Mouse (Mus musculus): ENCODE data around the gene Disp1. TPM values are rescaled to one million over a fixed set of nuclear protein-coding genes. Genes with fewer than 3 reads are reported as not detected.

The Disp1 gene
- total and polyA plus RNA-seq, 2 experiments: 0.83 to 3.4 TPM

DNA sequence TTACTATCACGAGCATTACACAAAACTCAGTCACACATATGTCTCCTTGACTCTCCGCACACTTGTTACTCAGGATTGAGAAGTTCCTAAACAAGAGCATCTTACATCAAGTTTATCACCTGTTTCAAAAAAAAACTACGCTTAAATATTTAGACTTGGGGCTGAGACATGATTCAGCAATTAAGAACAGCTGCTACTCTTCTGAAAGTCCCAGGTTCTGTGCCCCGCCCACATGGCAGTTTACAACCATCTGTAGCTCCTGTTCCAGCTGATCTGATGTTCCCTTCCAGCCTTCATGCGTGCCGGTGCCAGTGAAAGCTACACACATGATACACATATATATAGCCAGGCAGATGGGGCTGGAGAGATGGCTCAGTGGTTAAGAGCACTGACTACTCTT lies 7.5 kb downstream of the Disp1 start:
- 98% methylated on average over 6 of the region's 6 CpGs for WGBS
- no peak for DNase-seq (ENCODE audit: extremely low read depth, low read depth, low spot score)
- H3K27ac ChIP-seq (replicated peaks; ENCODE audit: insufficient read depth, low read depth, low read length): no peak overlapping the region

DNA sequence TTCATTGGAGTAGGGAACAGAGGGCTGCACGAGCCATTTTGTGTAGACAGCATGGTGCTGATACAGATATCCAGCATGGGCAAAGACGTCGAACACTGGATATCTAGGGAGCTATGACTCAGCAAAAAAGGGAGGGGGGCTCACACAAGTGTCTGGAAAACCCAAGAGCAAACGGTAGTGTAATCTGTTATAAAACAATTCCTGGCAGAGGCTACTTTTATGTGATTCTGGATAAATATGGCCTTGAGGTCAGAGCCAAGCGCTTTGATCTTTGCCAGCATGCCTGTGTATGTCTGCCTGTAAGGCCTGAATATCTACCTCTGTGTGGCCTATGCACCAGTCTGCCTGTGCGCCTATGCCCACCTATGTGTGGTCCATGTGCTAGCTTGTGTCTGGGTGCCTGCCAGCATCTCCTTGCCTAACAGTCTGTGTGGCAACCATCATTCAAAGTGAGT lies 8.5 kb downstream of the Disp1 start:
- no peak overlapping the region for H3K27ac ChIP-seq (replicated peaks; ENCODE audit: insufficient read depth, low read depth, low read length)
- TF ChIP-seq CTCF (IDR thresholded peaks at IDR 0.05; ENCODE audit: low read depth, low read length): no peak
- no peak for TF ChIP-seq POLR2A (IDR thresholded peaks at IDR 0.05; ENCODE audit: extremely low read depth, insufficient read depth, low read length)
- 60% methylated on average over 6 of the region's 6 CpGs for WGBS

More for the DNA sequence above, 7.5 kb downstream of the Disp1 start:
- no peaks in the 10 kb centered on the region for H3K27me3 ChIP-seq (ENCODE audit: control insufficient read depth, insufficient read depth, low read length)
- TF ChIP-seq CTCF (IDR thresholded peaks at IDR 0.05; ENCODE audit: low read depth, low read length): no peak
- no peak for TF ChIP-seq POLR2A (IDR thresholded peaks at IDR 0.05; ENCODE audit: extremely low read depth, insufficient read depth, low read length)
- H3K79me2 ChIP-seq (ENCODE audit: control insufficient read depth, insufficient read depth, low read length): no peaks in the 10 kb centered on the region
- no peak overlapping the region for H3K9ac ChIP-seq (ENCODE audit: low read depth, low read length)
- H3K4me3 ChIP-seq (ENCODE audit: insufficient read depth, low read depth, low read length): no peak overlapping the region
- H3K4me1 ChIP-seq (ENCODE audit: control insufficient read depth, insufficient read depth, low read length): no peaks in the 10 kb centered on the region
- no peaks in the 10 kb centered on the region for H3K36me3 ChIP-seq (ENCODE audit: control insufficient read depth, insufficient read depth, low read length)

DNA sequence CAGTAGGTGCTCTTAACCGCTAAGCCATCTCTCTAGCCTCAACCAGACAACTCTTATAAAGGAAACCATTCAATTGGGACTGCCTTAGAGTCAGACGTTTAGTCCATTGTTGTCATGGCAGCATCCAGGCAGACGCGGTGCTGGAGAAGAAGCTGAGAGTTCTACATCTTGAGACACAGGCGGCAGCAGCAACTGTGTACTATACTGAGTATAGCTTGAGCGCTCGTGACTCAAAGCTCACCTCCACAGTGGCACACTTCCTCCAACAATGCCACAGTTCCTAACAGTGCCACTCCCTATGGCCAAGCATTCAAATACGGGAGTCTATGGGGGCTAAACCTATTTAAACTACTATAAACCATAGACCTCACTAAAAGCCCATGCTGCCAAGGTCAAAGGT lies 11.2 kb downstream of the Disp1 start:
- 97% methylated on average over 8 of the region's 8 CpGs for WGBS
- no peak for DNase-seq (ENCODE audit: extremely low read depth, low read depth, low spot score)
- Histone ChIP-seq H3K27ac (replicated peaks; ENCODE audit: insufficient read depth, low read depth, low read length) (no peak overlapping the region), H3K4me1 (ENCODE audit: control insufficient read depth, insufficient read depth, low read length) (no peaks in the 10 kb centered on the region; the same call in 1 of the 2 replicates), H3K4me3 (ENCODE audit: insufficient read depth, low read depth, low read length) (no peak overlapping the region), H3K36me3 (ENCODE audit: control insufficient read depth, insufficient read depth, low read length) (no peaks in the 10 kb centered on the region), H3K27me3 (ENCODE audit: control insufficient read depth, insufficient read depth, low read length) (no peaks in the 10 kb centered on the region), H3K79me2 (ENCODE audit: control insufficient read depth, insufficient read depth, low read length) (no peaks in the 10 kb centered on the region), H3K9ac (ENCODE audit: low read depth, low read length) (no peak overlapping the region)
- TF ChIP-seq POLR2A (IDR thresholded peaks at IDR 0.05; ENCODE audit: extremely low read depth, insufficient read depth, low read length) (no peak), CTCF (IDR thresholded peaks at IDR 0.05; ENCODE audit: low read depth, low read length) (no peak)

More for the DNA sequence above, 8.5 kb downstream of the Disp1 start:
- peak; percentile 23 for DNase-seq (ENCODE audit: extremely low read depth, low read depth, low spot score)
- Histone ChIP-seq H3K36me3 (ENCODE audit: control insufficient read depth, insufficient read depth, low read length) (no peaks in the 10 kb centered on the region), H3K4me3 (ENCODE audit: insufficient read depth, low read depth, low read length) (no peak overlapping the region), H3K27me3 (ENCODE audit: control insufficient read depth, insufficient read depth, low read length) (no peaks in the 10 kb centered on the region), H3K79me2 (ENCODE audit: control insufficient read depth, insufficient read depth, low read length) (no peaks in the 10 kb centered on the region), H3K4me1 (ENCODE audit: control insufficient read depth, insufficient read depth, low read length) (no peaks in the 10 kb centered on the region), H3K9ac (ENCODE audit: low read depth, low read length) (no peak overlapping the region)

DNA sequence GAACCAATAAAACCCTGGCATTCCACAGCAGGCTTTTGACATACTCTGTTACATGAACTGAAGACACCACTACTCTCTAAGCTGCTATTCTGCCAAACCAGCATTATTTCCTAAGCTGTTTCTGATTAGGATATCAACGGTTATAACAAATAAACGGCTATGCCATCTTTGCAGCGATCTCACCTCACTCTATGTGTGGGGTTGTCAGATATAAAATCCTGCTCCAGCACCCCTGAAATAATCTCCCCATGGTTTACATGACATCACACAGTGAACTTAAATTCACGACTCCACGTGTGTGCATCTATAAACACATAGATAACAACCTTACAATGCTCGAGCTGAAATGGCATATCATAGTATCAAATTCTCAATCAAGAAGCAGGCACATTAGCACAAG lies 13.7 kb downstream of the Disp1 start:
- no peak for DNase-seq (ENCODE audit: extremely low read depth, low read depth, low spot score)
- WGBS: 88% methylated on average over 6 of the region's 6 CpGs
- H3K27ac ChIP-seq (replicated peaks; ENCODE audit: insufficient read depth, low read depth, low read length): no peak overlapping the region
- no peak for TF ChIP-seq CTCF (IDR thresholded peaks at IDR 0.05; ENCODE audit: low read depth, low read length)
- TF ChIP-seq POLR2A (IDR thresholded peaks at IDR 0.05; ENCODE audit: extremely low read depth, insufficient read depth, low read length): no peak
- no peak overlapping the region for H3K4me3 ChIP-seq (ENCODE audit: insufficient read depth, low read depth, low read length)
- no peaks in the 10 kb centered on the region for H3K79me2 ChIP-seq (ENCODE audit: control insufficient read depth, insufficient read depth, low read length)
- H3K4me1 ChIP-seq (ENCODE audit: control insufficient read depth, insufficient read depth, low read length): no peaks in the 10 kb centered on the region; the same call in 1 of the 2 replicates
- no peaks in the 10 kb centered on the region for H3K27me3 ChIP-seq (ENCODE audit: control insufficient read depth, insufficient read depth, low read length)
- H3K9ac ChIP-seq (ENCODE audit: low read depth, low read length): no peak overlapping the region
- no peaks in the 10 kb centered on the region for H3K36me3 ChIP-seq (ENCODE audit: control insufficient read depth, insufficient read depth, low read length)

DNA sequence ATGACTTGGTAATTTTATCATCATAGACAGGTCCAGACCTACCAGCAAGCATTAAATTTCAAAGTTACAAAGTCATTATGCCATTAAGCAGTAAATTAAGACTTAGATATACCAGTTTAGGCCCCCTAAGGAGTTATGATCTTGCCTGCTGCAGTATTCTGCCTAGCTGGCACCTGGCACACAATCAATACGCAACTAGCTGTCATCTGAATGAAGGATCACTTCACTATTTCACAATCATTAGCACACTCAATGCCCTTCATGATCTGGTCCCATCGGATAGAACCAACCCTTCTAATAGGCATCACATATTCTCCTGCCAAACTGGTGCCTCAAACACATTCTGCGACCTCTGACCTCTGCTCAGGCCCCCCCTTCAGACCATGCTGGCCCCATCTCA lies 14.2 kb downstream of the Disp1 start:
- Histone ChIP-seq H3K27ac (replicated peaks; ENCODE audit: insufficient read depth, low read depth, low read length) (no peak overlapping the region), H3K36me3 (ENCODE audit: control insufficient read depth, insufficient read depth, low read length) (no peaks in the 10 kb centered on the region), H3K79me2 (ENCODE audit: control insufficient read depth, insufficient read depth, low read length) (no peaks in the 10 kb centered on the region), H3K9ac (ENCODE audit: low read depth, low read length) (no peak overlapping the region), H3K4me1 (ENCODE audit: control insufficient read depth, insufficient read depth, low read length) (no peaks in the 10 kb centered on the region; the same call in 1 of the 2 replicates), H3K27me3 (ENCODE audit: control insufficient read depth, insufficient read depth, low read length) (no peaks in the 10 kb centered on the region), H3K4me3 (ENCODE audit: insufficient read depth, low read depth, low read length) (no peak overlapping the region)
- peak; percentile 50 for DNase-seq (ENCODE audit: extremely low read depth, low read depth, low spot score)
- 37% methylated on average over 3 of the region's 3 CpGs for WGBS
- TF ChIP-seq POLR2A (IDR thresholded peaks at IDR 0.05; ENCODE audit: extremely low read depth, insufficient read depth, low read length) (no peak), CTCF (IDR thresholded peaks at IDR 0.05; ENCODE audit: low read depth, low read length) (no peak)

DNA sequence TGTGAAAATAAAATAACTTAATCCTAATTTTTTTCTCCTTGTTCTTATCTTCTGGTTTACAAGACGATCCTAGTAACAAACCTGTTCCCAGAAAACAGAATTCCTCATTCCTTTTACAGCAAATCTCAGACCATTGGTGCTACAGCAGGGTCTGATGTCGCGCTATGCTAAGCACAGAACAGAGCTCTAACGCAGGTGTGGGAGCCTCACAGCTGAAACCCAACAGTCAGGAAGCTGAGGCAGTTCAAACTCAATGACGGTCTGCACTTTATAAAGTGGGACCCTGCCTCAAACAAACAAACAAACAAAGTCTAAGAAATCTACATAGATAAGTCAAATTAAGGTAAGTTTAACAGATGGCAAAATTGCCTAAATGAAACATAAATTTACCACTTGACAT lies 20.4 kb downstream of the Disp1 start:
- no peaks in the 10 kb centered on the region for H3K79me2 ChIP-seq (ENCODE audit: control insufficient read depth, insufficient read depth, low read length)
- H3K4me3 ChIP-seq (ENCODE audit: insufficient read depth, low read depth, low read length): no peak overlapping the region
- TF ChIP-seq CTCF (IDR thresholded peaks at IDR 0.05; ENCODE audit: low read depth, low read length) (no peak), POLR2A (IDR thresholded peaks at IDR 0.05; ENCODE audit: extremely low read depth, insufficient read depth, low read length) (no peak)
- H3K36me3 ChIP-seq (ENCODE audit: control insufficient read depth, insufficient read depth, low read length): no peaks in the 10 kb centered on the region
- no peak overlapping the region for H3K27ac ChIP-seq (replicated peaks; ENCODE audit: insufficient read depth, low read depth, low read length)
- no peak for DNase-seq (ENCODE audit: extremely low read depth, low read depth, low spot score)
- H3K27me3 ChIP-seq (ENCODE audit: control insufficient read depth, insufficient read depth, low read length): no peaks in the 10 kb centered on the region
- 94% methylated on average over 5 of the region's 5 CpGs for WGBS
- no peaks in the 10 kb centered on the region for H3K4me1 ChIP-seq (ENCODE audit: control insufficient read depth, insufficient read depth, low read length)
- no peak overlapping the region for H3K9ac ChIP-seq (ENCODE audit: low read depth, low read length)
